Mouse (Mus musculus) CD8-positive naive resting alpha-beta T cell, adult 2 months (primary cell): ENCODE results near the gene Klhl26.

Source experiments
- DNase-seq, 2 experiments: peaks; one replicate each; pipeline ENCODE4 v3.0.0; 2022; ENCODE audit warnings: low read depth in 2 of 2, low spot score in 2 of 2

The Klhl26 gene

GRCm38 (mm10) chr8:70447639-70448420, 28.9 kb downstream of the Klhl26 start:
- DNase-seq: no peak

- no peak for DNase-seq
Observed at GRCm38 (mm10) chr8:70445988-70446387, 30.8 kb downstream of the Klhl26 start.

- no peak for DNase-seq
Observed at GRCm38 (mm10) chr8:70443326-70443725, 33.4 kb downstream of the Klhl26 start.

- no peak for DNase-seq
Observed at GRCm38 (mm10) chr8:70441565-70441964, 35.2 kb downstream of the Klhl26 start.

GRCm38 (mm10) chr8:70440246-70440645, 36.5 kb downstream of the Klhl26 start:
- no peak for DNase-seq

GRCm38 (mm10) chr8:70439848-70440179, 37.0 kb downstream of the Klhl26 start:
- no peak for DNase-seq

- DNase-seq: peak; percentile 98 to 99
Observed at GRCm38 (mm10) chr8:70439055-70439847, 37.5 kb downstream of the Klhl26 start, which contains the start of gene Crtc1. Gene Crtc1, minus strand, starts transcription at chr8:70439579.

GRCm38 (mm10) chr8:70438423-70438822, 38.3 kb downstream of the Klhl26 start:
- DNase-seq: no peak

- no peak for DNase-seq
Observed at GRCm38 (mm10) chr8:70435156-70435555, 41.6 kb downstream of the Klhl26 start.

GRCm38 (mm10) chr8:70432991-70433536, 43.7 kb downstream of the Klhl26 start:
- no peak for DNase-seq

GRCm38 (mm10) chr8:70431213-70431612, 45.6 kb downstream of the Klhl26 start:
- no peak for DNase-seq

GRCm38 (mm10) chr8:70426300-70426907, 50.4 kb downstream of the Klhl26 start:
- no peak for DNase-seq

- DNase-seq: no peak
Observed at GRCm38 (mm10) chr8:70422722-70423121, 54.0 kb downstream of the Klhl26 start.

GRCm38 (mm10) chr8:70421349-70422104, 55.2 kb downstream of the Klhl26 start:
- no peak for DNase-seq

GRCm38 (mm10) chr8:70419879-70420643, 56.7 kb downstream of the Klhl26 start:
- no peak for DNase-seq

- no peak for DNase-seq
Observed at GRCm38 (mm10) chr8:70418954-70419353, 57.8 kb downstream of the Klhl26 start.

- no peak for DNase-seq
Observed at GRCm38 (mm10) chr8:70417914-70418313, 58.9 kb downstream of the Klhl26 start.

GRCm38 (mm10) chr8:70416941-70417340, 59.8 kb downstream of the Klhl26 start:
- no peak for DNase-seq

GRCm38 (mm10) chr8:70415540-70416451, 61.0 kb downstream of the Klhl26 start:
- DNase-seq: no peak
